Mouse (Mus musculus): Measurements from ENCODE around the gene Sptbn2.

DNA sequence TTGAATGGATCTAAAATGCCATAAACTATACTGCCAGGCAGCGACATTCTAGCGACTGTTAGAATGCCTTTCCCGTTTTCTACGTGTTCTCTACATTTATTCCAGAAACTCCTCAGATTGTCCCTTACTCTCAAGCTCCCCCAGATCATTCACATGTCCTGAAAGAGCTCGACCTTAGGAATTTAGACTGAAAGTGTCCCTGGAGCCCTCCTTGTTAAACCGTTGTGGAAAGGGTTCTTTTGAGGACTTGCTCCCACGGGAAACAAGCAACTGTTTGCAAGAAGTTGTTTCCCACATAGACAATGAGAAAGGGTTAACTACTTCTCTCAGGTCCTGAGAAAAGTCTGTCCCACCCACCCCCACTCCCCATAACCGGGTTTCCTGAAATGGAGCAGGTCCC, 10.3 kb upstream of the Sptbn2 start:
- TF ChIP-seq POLR2A (IDR thresholded peaks at IDR 0.05; ENCODE audit: control insufficient read depth, extremely low read depth, insufficient read depth, low read length, poor library complexity) (no peak), CTCF (IDR thresholded peaks at IDR 0.05; ENCODE audit: borderline replicate concordance, control insufficient read depth, extremely low read depth, insufficient read depth, low read length, poor library complexity) (no peak)
